Mouse (Mus musculus) lung, postnatal 10 days (tissue): ENCODE data around the gene Ptpn9.

Source experiments
- DNase-seq: peaks from one replicate; pipeline ENCODE4 v3.0.0; 2021

Gene Ptpn9

GRCm38 (mm10) chr9:57017631-57018030 lies 22.9 kb downstream of the Ptpn9 start:
- DNase-seq, result no peak

DNA sequence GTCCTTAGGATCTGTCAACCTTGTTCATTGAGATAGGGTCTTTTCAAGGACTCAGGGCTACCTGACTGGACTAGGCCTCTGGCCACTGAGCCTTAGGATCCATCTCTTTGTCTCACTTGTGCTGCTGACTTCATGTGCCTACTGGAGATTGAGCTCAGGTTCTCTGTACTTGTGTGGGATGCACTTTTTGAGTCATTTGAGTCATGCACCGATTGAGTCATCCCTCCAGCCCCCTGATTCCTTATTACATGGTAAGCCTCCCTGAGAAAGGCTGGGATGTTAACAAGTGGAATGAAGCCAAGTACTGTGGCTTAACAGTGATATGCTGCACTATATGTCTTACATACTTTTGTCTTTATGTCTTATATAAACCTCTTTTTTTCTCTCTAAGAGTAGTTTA lies 37.0 kb downstream of the Ptpn9 start:
- no peak for DNase-seq

DNA sequence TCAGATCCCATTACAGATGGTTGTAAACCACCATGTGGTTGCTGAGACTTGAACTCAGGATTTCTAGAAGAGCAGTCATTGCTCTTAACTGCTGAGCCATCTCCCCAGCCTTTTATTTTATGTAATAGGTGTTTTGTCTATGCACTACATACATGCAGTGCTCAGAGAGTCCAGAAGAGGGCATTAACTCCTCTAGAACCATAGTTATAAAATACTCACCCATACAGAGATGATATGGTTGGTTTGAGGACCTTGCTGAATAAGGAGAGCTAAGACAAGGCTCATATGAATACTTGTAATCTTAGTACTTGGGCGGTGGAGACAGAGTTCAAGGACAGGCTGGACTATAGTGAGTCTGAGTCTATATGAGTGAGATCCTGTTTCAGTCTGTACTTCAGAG lies 61.5 kb downstream of the Ptpn9 start:
- DNase-seq, result peak; percentile 77

- DNase-seq, result no peak
Observed at GRCm38 (mm10) chr9:57064164-57064563, 69.4 kb downstream of the Ptpn9 start.

- no peak for DNase-seq
Observed at GRCm38 (mm10) chr9:57068266-57068665, 73.5 kb downstream of the Ptpn9 start.

DNA sequence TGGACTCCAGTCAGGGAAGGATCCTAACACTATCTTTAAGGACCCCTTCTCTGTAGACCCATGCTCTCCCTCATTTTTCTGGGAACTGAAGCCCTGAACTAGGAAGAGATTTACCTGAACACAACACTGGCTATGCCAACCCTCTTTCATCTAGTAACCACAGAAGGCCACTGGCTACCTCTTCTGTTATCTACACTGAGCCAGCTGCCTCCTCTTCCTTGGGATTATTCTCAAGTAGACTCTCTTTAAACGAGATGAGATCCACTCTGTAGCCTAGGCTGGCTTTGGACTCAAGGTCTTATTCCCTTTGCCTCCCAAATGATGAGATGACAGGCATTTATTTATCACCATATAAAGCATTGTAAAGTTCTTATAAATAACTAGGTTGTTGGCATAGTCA lies 75.5 kb downstream of the Ptpn9 start:
- no peak for DNase-seq

- no peak for DNase-seq
Observed at GRCm38 (mm10) chr9:57070800-57071545, 76.2 kb downstream of the Ptpn9 start.

GRCm38 (mm10) chr9:57071801-57072351 lies 77.2 kb downstream of the Ptpn9 start, which contains the start of gene Sin3a:
Gene Sin3a, plus strand, starts transcription at chr9:57072040.
- DNase-seq, result peak; percentile 87

- no peak for DNase-seq
Observed at GRCm38 (mm10) chr9:57072526-57072988, 77.8 kb downstream of the Ptpn9 start.

GRCm38 (mm10) chr9:57072989-57073789 lies 78.5 kb downstream of the Ptpn9 start:
- DNase-seq, result peak; percentile 100

- DNase-seq, result no peak
Observed at GRCm38 (mm10) chr9:57073790-57074094, 79.0 kb downstream of the Ptpn9 start.

DNA sequence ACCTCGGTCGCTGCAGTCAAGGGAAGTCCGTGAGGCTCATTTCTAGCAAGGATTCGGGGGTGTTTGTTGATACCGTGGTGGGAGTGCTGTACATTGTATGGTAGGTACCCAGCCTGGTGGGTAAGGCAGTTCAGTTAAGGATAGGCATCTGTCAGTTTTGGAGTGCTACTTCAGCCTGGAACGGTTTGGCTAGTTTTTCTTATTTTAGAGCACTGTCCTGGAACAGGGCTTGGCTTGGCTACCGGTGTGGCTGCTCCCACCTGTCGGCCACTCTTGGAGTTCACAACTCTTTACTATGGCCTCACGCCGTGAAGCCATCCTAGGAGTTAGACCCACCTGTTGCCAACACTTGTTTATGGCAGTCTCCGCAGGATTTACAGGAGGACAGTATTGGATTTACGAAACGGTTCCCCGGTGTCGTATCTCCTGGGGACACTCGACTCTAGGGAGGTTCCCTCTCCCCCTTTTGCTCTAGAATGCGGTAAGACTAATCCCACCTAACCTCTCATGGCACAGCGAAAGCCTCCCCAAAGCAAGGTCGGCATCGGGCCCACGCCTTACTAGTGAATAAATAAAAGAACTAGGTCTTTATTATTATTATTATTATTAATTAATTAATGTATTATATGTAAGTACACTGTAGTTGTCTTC lies 79.6 kb downstream of the Ptpn9 start:
- DNase-seq, result peak; percentile 56

GRCm38 (mm10) chr9:57074822-57075603 lies 80.3 kb downstream of the Ptpn9 start:
- DNase-seq, result peak; percentile 91

GRCm38 (mm10) chr9:57075681-57076381 lies 81.1 kb downstream of the Ptpn9 start:
- peak; percentile 100 for DNase-seq

DNA sequence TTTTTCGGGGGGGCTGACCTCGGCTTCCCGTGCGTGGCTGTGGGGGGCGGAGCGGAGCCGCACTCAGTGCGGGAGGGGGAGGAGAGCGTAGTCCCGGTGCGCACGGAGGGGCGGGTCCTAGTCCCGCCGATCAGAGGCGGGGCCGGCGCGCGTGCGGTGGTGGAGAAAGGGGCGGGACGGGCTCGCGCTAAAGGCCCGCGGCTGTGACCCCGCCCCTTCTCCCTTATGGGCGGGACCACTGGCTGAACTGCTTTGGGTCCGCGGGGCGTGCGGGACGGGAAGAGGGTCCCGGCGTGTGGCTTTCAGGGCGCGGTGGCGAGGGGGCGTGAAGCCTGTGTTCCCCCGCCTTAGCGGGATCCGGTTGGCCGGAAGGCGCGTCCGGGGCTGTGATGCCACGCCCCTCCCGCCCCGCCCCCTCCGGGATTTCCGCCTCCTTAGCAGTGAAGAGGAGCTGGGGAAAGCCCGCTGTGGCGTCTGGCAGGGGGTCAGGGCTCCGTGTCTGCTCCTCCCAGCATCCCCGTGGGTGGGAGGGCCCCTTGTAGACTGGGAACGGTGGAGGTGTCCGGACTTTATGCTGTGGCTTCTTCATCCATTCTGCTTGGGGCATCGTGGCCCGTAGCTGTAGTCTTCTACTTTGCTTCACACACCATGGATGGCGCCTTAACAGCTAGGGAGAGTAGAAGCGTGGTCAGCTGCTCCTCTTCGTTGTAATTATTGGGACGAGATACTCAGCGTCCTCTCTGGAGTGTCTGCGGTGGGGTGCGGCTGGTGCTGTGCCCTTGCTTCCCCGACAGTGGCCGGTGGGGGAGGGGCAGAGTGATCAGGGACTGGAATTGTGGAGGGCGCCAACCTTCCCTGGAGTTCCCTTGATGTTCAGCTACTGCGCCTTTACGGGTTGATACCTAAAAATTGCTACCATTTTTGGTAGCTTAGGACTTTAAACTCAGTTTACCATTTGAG lies 82.3 kb downstream of the Ptpn9 start:
- DNase-seq, result peak; percentile 92

DNA sequence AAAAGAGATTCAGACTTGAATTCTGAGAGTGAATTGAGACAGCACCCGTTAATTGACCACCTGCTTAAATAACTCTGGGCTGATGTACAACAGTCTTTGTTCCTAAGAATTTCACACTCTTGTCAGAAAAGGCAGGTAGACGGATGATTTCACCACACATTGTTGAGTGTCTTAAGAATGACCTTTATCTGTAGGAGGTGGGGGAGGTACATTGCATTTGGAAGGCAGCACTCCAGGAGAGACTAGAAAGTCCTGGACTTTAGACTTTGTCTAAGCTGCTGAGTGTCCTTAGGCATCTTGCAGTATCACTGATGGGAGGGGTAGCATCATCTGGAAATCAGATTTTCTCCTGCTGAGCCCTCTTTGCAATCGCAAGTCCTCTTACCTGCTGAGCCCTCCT lies 87.5 kb downstream of the Ptpn9 start:
- DNase-seq, result no peak
